Mouse (Mus musculus) hindbrain, embryonic 12.5 days (tissue): Measurements from ENCODE around the gene Proca1. TPM values are rescaled to one million over a fixed set of nuclear protein-coding genes. Genes with fewer than 3 reads are reported as not detected.

Experiments
- ATAC-seq: fragments of 200-750 bp; cut with Nextera tagmentation; 2 replicates; pipeline ENCODE4 v1.8.0; 2017; ENCODE audit warnings: moderate TSS enrichment; ENCODE audit not compliant: low FRiP score
- H3K27ac ChIP-seq: fragments of 300-500 bp; sonication (generic); 2 replicates; pipeline ENCODE4 v1.5.1; 2016; ENCODE audit warnings: mild to moderate bottlenecking
- H3K27me3 ChIP-seq: fragments of 300-500 bp; sonication (generic); 2 replicates; pipeline ENCODE4 v1.6.1; 2016; ENCODE audit warnings: mild to moderate bottlenecking
- H3K36me3 ChIP-seq: fragments of 300-500 bp; sonication (generic); 2 replicates; pipeline ENCODE4 v1.6.1; 2016; ENCODE audit warnings: mild to moderate bottlenecking
- H3K4me1 ChIP-seq: fragments of 300-500 bp; sonication (generic); 2 replicates; pipeline ENCODE4 v1.6.1; 2016
- H3K4me2 ChIP-seq: fragments of 300-500 bp; sonication (generic); replicated peaks from 2 replicates; pipeline ENCODE4 v1.6.1; 2016; ENCODE audit warnings: mild to moderate bottlenecking
- H3K4me3 ChIP-seq: fragments of 300-500 bp; sonication (generic); 2 replicates; pipeline ENCODE4 v1.5.1; 2016; ENCODE audit warnings: mild to moderate bottlenecking
- H3K9ac ChIP-seq: fragments of 300-500 bp; sonication (generic); 2 replicates; pipeline ENCODE4 v1.6.1; 2016; ENCODE audit warnings: mild to moderate bottlenecking, moderate library complexity
- H3K9me3 ChIP-seq: fragments of 300-500 bp; sonication (generic); replicated peaks from 2 replicates; pipeline ENCODE4 v1.6.1; 2016; ENCODE audit warnings: mild to moderate bottlenecking
- WGBS: fragments of 180-500 bp; shearing (Covaris S2); methylation state at CpG from one replicate; pipeline ENCODE4 v1.1.7; 2016; 5-methylcytosine and 5-hydroxymethylcytosine counted together
- polyA plus RNA-seq: library from polyadenylated mRNA; unstranded; fragments of >200 nt; fragmentation: Nextera tagmentation; extraction: Ambion mirVana; gene quantifications from 2 replicates; pipeline ENCODE4 v1.2.1, GENCODE M21; 2016

Gene Proca1
- polyA plus RNA-seq, 1 experiment from 2014 or later, result 2.8 TPM

DNA sequence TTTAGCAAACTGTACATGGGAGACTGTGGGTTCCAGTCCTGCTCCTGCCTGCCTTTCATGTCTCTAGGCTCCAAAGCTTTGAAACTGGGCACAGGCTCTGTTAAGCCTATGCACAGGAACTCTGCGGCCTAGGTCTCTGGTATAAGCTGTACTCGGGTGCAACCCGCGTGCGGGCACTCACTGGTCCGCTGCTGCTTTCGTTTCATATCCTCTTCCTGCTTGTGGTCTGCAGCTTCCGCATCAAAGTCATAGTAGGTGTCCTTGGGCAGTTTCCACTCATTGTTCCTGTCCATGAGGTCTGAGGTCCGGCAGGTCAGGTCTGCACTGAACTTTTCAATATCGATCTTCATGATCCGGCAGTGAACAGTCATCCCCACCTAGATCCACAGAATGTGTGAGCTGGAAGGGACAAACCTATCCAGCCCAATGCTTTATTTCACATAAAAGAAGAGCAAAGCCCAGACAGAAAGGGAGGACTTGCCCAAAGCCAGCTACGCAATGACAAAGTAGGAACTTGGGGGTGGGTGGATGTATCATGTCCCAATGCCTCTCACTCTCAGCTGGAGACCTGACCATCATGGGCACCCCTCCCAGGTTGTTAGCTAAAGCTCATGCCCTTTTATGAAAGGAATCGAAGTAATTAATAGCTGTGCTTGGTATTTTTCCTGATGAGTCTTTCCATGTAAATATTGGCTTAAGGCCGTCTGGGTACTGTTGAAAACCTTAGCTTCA lies 20.1 kb downstream of the Proca1 start:
- H3K4me2 ChIP-seq, result no peak overlapping the region
- peaks cover 94% of the 10 kb centered on the region for H3K36me3 ChIP-seq
- WGBS, result 94% methylated on average over 14 of the region's 14 CpGs
- no peak for ATAC-seq
- H3K9ac ChIP-seq, result no peak overlapping the region
- no peaks in the 10 kb centered on the region for H3K27me3 ChIP-seq
- H3K4me3 ChIP-seq, result no peak overlapping the region
- H3K9me3 ChIP-seq, result no peaks in the 10 kb centered on the region
- H3K27ac ChIP-seq, result no peak overlapping the region
- H3K4me1 ChIP-seq, result no peaks in the 10 kb centered on the region

DNA sequence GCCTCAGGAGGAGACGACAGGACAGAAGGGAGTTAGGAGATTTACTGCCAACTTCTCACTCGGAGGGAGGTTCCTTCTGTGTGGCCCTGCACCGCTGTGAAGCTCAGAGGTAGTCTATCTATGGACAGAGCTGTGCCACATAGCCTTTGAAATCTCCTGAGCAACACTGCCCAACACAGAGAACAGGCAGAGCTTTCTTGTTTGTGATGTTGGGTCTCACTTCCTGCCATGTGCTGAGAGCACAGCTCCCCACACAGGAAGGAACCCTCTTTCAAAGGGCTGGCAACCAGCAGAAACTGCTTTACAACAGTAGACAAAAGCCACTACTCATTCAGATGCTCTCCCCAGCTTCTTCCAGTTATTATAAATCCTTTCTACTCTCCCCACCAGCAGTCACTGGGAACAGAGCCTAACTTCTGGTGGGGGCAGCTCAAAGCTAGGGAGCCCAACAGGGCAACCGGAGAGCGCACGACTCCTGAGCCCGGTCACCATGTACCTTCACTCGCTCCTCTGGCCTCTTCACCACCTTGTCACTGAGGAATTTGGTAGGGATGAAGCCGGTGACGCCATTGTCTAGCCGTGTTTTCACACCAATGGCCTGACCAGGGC lies 22.6 kb downstream of the Proca1 start:
- Histone ChIP-seq H3K27ac (no peak overlapping the region), H3K9ac (no peak overlapping the region), H3K4me2 (no peak overlapping the region), H3K27me3 (no peaks in the 10 kb centered on the region), H3K4me1 (no peaks in the 10 kb centered on the region), H3K9me3 (no peaks in the 10 kb centered on the region), H3K36me3 (peaks cover 93% of the 10 kb centered on the region), H3K4me3 (no peak overlapping the region)
- no peak for ATAC-seq
- 91% methylated on average over 11 of the region's 11 CpGs for WGBS

DNA sequence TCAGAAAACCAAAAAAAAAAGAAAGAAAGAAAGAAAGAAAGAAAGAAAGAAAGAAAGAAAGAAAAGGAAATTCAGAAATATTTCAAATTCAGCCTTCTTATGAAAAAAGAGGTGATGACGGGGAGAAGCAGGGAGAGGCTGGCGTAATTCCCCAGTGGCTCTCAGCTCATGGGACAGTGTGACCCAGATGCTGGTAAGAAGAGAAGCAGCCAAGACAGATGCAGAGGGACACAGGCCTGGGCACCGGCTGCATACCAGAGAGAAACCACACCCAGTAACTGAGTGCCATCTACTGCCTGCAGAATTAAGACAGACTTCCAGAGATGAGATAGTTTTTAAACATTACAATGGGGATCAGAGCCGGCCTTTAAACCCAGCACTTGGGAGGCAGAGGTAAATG lies 30.4 kb downstream of the Proca1 start:
- 94% methylated on average over 4 of the region's 4 CpGs for WGBS
- H3K4me3 ChIP-seq, result no peak overlapping the region
- no peak overlapping the region for H3K9ac ChIP-seq
- H3K27me3 ChIP-seq, result no peaks in the 10 kb centered on the region
- ATAC-seq, result no peak
- no peaks in the 10 kb centered on the region for H3K4me1 ChIP-seq
- H3K27ac ChIP-seq, result no peak overlapping the region
- H3K4me2 ChIP-seq, result no peak overlapping the region
- no peaks in the 10 kb centered on the region for H3K9me3 ChIP-seq
- H3K36me3 ChIP-seq, result peaks cover 96% of the 10 kb centered on the region

DNA sequence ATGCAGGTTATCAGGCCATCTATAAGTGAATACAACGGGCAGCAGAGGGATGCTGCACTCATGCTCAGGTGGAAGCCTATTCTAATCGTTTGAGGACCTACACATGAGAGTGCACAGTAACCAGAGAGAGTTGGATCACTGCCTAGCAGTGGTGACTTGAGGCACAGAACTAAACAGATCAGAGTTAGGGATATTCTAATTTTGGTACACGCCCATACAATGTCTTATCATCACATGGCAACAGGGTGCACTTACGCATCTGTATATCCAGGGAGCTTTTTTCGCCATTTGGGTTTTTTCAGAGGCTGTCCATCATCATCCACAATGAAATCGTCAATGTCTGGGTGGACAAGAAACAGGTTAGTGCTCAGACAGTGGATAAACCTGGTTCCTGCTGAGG lies 38.3 kb downstream of the Proca1 start:
- no peaks in the 10 kb centered on the region for H3K4me1 ChIP-seq
- H3K9ac ChIP-seq, result no peak overlapping the region
- H3K36me3 ChIP-seq, result peaks cover 74% of the 10 kb centered on the region
- no peaks in the 10 kb centered on the region for H3K9me3 ChIP-seq
- no peaks in the 10 kb centered on the region for H3K27me3 ChIP-seq
- WGBS, result 92% methylated on average over 6 of the region's 6 CpGs
- H3K4me2 ChIP-seq, result no peak overlapping the region
- no peak for ATAC-seq
- H3K27ac ChIP-seq, result no peak overlapping the region
- H3K4me3 ChIP-seq, result no peak overlapping the region

DNA sequence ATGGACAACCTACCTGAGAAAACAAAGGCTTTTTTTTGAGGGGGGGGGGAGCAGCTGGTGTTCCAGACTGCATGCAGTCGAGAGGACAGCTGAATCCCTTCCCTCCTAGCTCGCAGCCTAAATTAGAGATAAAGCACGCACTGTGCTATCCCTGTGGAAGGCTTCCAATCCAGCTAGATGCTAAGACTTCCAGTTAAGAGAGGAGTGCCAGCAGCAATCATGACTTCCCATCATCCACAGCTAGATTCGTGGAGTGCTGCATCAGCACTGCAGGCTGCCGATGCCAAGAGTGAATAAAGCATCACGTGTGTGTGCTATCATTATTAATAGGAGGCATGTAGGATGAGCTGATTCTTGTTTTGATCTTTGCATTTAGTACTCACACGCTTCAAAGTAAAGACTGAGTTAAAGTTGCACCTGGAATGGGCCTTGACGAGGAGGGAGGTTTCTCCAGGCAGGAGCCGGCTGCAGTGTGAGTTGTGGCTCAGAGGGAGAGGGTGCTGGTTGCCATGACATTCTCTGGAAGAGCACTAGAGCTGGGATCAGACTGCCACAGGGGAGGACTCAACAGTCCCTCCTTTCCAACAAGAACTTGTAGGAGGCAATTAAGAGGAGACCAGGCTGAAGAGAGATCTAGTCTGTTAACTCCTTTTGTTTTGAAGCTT lies 47.1 kb downstream of the Proca1 start:
- 93% methylated on average over 9 of the region's 9 CpGs for WGBS
- no peak overlapping the region for H3K4me3 ChIP-seq
- H3K4me1 ChIP-seq, result peaks cover 8% of the 10 kb centered on the region
- H3K9ac ChIP-seq, result no peak overlapping the region
- no peak overlapping the region for H3K4me2 ChIP-seq
- no peak overlapping the region for H3K27ac ChIP-seq
- H3K9me3 ChIP-seq, result no peaks in the 10 kb centered on the region
- no peak for ATAC-seq
- no peaks in the 10 kb centered on the region for H3K27me3 ChIP-seq
- peaks cover 19% of the 10 kb centered on the region for H3K36me3 ChIP-seq

DNA sequence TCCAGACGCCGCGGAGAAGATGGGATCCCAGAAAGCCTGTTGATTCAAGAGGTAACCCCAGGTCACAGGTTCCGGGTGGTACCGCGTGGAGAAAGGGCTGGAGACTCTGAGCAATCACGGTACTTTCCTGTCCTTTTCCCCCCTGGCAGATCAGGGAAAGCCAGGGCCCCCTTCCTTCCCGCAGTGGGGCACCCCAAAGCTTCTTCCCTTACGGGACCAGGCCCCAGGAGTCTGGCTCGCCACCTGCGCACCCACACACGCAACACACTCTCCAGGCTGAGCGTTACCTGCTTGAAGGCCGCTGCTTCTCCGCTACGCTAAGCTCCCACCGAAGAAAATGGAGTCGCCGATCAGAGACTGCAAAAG lies 52.1 kb downstream of the Proca1 start:
- WGBS, result under 1% methylated on average over 19 of the region's 19 CpGs
- no peaks in the 10 kb centered on the region for H3K27me3 ChIP-seq
- peak overlapping the region; percentile 95 for H3K27ac ChIP-seq
- peak overlapping the region; percentile 94 for H3K9ac ChIP-seq
- peaks cover 30% of the 10 kb centered on the region for H3K4me1 ChIP-seq
- H3K9me3 ChIP-seq, result no peaks in the 10 kb centered on the region
- H3K4me3 ChIP-seq, result peak overlapping the region; percentile 99
- ATAC-seq, result no peak; the same call in none of the 2 replicates
- peaks cover 7% of the 10 kb centered on the region for H3K36me3 ChIP-seq
- H3K4me2 ChIP-seq, result peak overlapping the region; percentile 84

DNA sequence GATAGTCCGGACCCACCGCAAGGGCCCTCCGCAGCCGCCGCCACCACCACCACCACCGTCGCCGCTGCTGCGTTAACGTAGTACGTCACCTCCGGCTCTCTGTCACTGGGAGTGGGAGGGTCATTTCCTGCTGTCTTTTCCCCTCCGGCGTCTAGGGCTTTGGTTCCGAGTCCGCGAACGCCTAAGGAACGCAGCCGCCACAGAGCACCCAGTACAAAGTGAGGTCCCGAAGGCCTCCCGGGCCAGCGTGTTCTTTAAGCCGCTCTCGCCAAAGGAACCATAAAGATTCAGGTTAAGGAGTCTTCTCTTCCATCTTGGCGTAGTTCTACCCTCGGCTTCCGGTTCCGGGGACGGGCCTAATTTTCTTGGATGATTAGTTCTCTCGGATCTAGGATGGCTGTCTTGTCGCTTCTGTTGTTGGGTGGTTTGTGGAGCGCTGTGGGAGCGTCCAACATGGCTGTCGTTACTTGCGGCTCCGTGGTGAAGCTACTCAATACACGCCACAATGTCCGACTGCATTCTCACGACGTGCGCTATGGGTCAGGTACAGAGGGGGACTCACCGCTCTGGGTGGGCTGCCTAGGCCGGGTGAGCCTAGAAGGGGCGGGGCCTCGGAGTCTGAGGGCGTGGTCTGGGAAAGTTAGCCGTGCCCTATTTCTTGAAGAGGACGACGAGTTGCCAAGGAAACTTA lies 52.6 kb downstream of the Proca1 start, which contains the start of the genes Sdf2 and Supt6:
Gene Sdf2 (plus strand): TSS at position 120 of the 691 bp plus-strand sequence.
Gene Supt6 (minus strand): TSS at position 361 of the 691 bp plus-strand sequence.
- H3K27ac ChIP-seq, result peak within 1 kb of the TSS; percentile 95

DNA sequence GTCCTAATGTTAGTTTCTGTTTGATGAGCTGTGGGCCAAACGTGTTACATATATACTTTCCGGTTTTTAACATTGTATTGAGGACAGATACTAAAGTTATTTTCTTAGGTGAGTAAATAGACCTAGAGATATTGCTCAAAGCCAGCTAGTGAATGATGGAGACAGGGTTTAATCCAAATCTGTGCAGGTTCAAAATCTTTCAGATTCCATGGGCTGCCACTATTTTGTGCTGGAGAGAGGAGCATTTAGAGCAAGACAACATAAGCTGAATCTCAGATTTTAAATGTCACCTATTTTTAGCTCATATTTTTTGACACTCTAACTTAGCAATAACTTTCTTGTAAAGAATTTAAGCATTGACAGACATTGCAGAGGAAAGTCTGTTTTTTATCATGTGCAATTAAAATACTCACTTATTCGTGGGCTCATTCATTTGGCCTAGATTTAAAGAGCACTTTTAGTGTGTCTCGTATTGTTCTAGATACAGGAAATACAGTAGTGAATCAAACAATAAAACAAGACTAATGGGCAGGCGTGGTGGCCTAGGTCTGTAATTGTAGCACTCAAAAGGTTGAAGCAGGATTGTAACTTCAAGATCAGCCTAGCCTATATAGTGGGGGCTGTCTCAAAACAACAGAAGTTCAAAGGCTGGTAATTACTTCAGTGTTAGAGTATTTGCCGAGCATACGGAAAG lies 53.3 kb downstream of the Proca1 start:
- ATAC-seq, result no peak
- 52% methylated on average over 7 of the region's 7 CpGs for WGBS
- peak overlapping the region; percentile 84 for H3K4me2 ChIP-seq
- peaks cover 7% of the 10 kb centered on the region for H3K36me3 ChIP-seq
- H3K27me3 ChIP-seq, result no peaks in the 10 kb centered on the region
- H3K4me1 ChIP-seq, result peaks cover 30% of the 10 kb centered on the region
- peak overlapping the region; percentile 99 for H3K4me3 ChIP-seq
- H3K27ac ChIP-seq, result 0 out of 2 replicates have a peak overlapping the region, but pooled peaks have one; percentile 95
- no peaks in the 10 kb centered on the region for H3K9me3 ChIP-seq
- H3K9ac ChIP-seq, result peak overlapping the region; percentile 94

More for the DNA sequence above, 52.6 kb downstream of the Proca1 start, which contains the start of the genes Sdf2 and Supt6:
- Histone ChIP-seq H3K9me3 (no peaks in the 10 kb centered on the region), H3K9ac (peak within 1 kb of the TSS; percentile 94), H3K4me1 (peaks cover 30% of the 10 kb centered on the region), H3K27me3 (no peaks in the 10 kb centered on the region), H3K36me3 (peaks cover 6% of the 10 kb centered on the region; the same call in 1 of the 2 replicates), H3K4me2 (peak within 1 kb of the TSS; percentile 84), H3K4me3 (peak within 1 kb of the TSS; percentile 99)
- peak; percentile 95 for ATAC-seq
- under 1% methylated on average over 50 of the region's 50 CpGs for WGBS

DNA sequence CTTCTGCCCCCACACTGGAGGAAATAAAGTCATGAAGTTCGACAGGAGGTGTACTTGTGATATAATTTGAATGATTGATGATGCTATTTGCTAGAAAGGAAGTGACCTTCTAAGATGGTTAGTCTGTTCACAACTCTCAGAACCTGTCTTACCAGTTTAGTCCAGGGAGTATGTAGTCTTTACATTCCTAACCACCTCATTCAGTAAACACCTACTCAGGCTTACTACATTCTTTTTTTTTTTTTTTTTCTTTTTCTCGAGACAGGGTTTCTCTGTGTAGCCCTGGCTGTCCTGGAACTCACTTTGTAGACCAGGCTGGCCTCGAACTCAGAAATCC lies 53.8 kb downstream of the Proca1 start:
- no peaks in the 10 kb centered on the region for H3K27me3 ChIP-seq
- H3K9ac ChIP-seq, result no peak overlapping the region
- no peak overlapping the region for H3K27ac ChIP-seq
- H3K4me3 ChIP-seq, result no peak overlapping the region
- peaks cover 30% of the 10 kb centered on the region for H3K4me1 ChIP-seq
- ATAC-seq, result no peak
- H3K4me2 ChIP-seq, result peak overlapping the region; percentile 84
- 73% methylated on average over 3 of the region's 3 CpGs for WGBS
- peaks cover 11% of the 10 kb centered on the region for H3K36me3 ChIP-seq
- H3K9me3 ChIP-seq, result no peaks in the 10 kb centered on the region

DNA sequence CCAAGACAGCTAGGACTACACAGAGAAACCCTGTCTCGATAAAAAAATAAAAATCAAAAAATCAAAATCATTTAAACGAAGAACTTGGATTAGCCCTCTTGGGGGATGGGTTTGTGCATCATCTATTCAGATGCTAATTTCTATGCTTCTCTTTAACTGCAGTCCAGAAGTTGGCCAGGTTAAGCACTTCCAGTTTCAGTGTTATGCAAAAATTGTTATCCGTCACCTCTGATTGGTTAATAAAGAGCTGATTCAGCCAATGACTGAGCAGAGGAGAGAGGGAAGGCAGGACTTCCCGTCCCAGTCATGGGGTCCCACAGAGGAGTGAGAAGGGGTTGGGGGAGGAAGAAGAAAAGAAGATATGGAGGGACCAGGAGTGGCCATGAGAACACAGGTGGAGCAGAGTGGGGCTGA lies 54.5 kb downstream of the Proca1 start:
- Histone ChIP-seq H3K27me3 (no peaks in the 10 kb centered on the region), H3K4me1 (peaks cover 30% of the 10 kb centered on the region), H3K9ac (no peak overlapping the region), H3K4me3 (no peak overlapping the region), H3K36me3 (peaks cover 17% of the 10 kb centered on the region), H3K9me3 (no peaks in the 10 kb centered on the region), H3K27ac (no peak overlapping the region), H3K4me2 (peak overlapping the region; percentile 6; the same call in 1 of the 2 replicates)
- 57% methylated on average over 4 of the region's 4 CpGs for WGBS
- ATAC-seq, result no peak
